Mouse (Mus musculus) heart, postnatal 25 days (tissue): ENCODE measurements around the gene Esrrg. TPM values are rescaled to one million over a fixed set of nuclear protein-coding genes. Genes with fewer than 3 reads are reported as not detected.

Experiments
- DNase-seq: peaks from one replicate; pipeline ENCODE4 v3.0.0; 2022; ENCODE audit warnings: low spot score
- intact Hi-C: fragments of 180-260 bp; cut with DNase I; formaldehyde crosslinking; loops from one replicate; pipeline ENCODE4 v1.15.1; 2025
- total RNA-seq, 2 experiments: library from RNA; stranded (reverse); gene quantifications; 2 replicates each; pipeline ENCODE4 v1.2.3; 2021

The Esrrg gene
- total RNA-seq, 2 experiments from 2014 or later = 39.5 to 44.0 TPM

DNA sequence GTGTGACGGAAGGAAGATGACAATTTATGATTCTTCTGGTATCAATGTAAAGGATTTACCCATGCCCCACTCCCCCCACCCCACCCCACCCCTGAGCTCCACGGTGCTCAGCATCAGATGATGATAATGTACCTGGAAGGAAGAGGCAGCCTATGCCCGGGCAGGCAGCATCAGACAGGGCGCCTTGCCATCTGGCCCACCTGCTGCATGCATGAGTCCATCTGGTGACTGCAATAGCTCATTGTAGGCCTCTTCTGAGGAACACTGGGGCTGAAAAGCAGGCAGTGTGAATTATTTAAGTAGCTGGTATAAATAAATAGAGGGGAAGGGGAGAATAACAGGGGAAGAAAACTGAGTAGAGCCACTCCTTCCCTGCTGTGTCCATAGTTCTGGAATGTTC, 405.8 kb downstream of the Esrrg start:
- no peak for DNase-seq
- intact Hi-C loops = no loop called here

DNA sequence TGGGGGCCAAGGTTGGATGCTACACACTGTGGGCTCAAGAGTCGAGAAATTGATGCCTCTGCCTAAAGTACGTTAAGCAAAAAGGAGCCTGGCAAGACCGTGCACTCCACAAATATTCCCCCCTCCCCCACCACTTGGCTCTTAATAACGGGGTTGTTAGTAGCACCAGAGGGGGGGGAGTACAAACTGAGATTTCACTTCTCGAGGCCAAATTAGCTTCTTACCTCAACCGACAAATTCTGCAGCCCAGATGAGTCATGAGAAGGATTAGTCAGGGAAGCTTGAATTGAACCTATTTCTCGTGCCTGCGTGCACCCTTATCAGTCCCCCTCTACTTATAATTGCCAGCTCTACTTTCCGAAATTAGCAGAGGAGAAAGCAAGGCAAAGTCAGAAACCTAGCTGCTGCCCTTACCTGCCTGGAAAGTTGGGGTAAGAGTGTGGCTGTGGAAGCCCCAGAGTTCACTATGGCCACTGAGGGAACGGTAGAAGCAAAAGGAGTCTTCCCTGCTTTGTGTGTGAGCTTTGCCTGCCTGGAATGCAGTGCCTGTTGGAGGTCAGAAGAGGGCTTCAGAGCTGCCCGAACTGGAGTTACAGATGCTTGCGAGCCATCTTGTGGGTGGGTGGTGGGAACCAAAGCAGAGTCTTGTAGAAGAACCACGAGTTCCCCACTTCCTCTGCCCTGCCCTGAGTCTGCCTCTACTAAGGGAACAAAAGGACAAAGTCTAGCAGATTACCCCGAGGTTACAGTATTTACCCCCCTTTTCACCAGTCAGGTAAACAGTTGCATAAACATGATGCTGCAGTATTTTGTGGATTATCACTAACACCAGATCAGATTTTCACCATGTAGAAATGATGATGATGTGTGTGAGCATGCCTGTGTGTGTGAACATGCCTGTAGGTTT, 409.6 kb downstream of the Esrrg start:
- DNase-seq = no peak
- intact Hi-C loops = no loop called here

DNA sequence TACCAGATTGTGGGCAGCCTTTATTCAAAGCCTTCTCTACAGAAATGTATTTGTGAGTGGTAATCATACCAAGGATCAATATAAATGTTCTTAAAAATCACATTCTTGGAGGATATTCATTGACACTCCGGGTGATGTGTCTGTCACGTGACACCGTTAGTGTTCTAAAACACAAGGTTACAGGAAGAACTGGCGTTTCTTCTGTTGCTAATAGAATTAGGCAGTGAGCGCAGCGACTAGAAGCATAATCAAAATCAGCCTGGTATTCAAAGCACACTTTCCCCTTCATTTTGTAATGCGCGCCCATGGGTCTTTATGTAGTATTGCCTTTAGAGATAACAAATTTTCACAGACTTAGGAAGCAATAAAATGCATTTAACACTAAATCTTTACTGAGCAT, 420.6 kb downstream of the Esrrg start:
- intact Hi-C loops = no loop called here
- DNase-seq = no peak

DNA sequence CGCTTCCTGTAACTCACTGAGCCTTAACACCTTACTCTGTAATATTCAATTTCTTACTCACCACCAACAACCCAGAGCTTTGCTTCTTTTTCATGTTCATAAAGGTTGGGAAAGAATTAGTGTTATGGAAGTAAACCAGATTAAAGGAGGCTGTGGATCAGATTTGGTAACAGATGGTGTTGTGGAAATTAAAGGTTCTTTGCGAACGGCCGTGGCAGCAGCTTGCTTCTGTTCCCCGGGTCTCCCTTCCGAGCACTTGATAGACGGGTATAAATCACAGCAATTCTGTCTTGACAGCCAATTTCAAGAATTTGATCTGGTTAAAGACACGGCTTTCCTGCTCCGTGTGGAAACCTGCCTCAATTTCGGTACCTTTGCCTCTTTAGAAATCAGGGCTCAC, 421.5 kb downstream of the Esrrg start:
- no peak for DNase-seq
- intact Hi-C loops = no loop called here

DNA sequence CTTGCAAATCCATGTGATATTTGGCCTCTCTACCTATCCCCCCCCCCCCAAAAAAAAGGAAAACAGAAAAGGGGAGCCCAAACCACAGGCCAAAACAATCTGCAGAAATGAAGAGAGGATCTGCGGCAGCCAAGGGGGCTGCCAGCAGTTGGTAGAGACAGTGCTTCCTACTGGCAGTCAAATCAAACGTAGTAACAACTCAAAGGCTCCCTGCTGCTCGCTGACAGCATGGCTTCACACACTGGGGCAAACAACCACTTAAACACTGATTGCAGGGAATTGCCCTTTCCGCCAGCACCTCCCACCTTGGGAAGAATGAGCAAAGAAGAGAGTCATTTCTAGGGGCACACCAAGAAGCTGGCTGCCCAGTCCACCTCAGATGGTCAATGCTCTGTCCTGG, 422.7 kb downstream of the Esrrg start:
- intact Hi-C loops = no loop called here
- no peak for DNase-seq

DNA sequence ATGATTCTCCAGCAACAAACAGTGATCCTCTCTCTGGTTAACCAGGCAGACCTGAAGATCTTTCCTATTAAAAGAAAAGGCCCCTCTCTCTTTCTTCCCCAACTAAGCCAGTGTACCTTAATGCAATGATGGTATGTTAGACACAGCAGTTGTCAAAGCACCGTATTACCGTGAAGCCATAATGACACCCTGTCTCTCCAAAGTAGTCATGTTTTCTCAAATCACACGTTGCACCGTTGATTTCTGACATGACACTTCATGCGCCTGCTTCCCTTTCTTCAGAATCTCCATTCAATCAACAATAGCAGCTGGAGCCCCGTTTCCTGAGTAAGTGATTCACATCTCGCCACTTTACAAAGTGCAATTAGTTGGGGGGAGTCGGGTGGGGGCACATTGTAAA, 427.4 kb downstream of the Esrrg start:
- intact Hi-C loops = no loop called here
- no peak for DNase-seq

DNA sequence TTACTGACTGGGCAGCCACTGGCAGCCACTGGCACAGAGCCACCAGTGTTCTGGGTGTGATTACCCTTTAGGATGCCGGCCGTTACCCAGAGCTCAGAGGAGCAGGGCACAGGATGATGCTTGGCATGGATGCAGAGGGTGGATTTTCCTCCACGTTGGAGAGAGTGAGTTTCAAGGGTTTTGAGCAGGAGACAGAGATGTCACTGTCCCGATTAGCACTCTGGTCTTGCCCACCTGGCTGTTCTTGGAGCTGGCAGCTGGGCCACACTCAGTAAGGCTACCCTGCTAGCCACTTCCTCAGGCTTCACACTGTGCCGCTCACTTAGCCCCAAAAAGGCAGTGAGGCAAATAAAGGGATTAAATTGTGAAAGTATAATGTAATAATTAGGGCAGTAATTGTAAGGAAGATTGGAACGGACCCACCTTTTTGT, 438.1 kb downstream of the Esrrg start:
- no peak for DNase-seq
- intact Hi-C loops = no loop called here

DNA sequence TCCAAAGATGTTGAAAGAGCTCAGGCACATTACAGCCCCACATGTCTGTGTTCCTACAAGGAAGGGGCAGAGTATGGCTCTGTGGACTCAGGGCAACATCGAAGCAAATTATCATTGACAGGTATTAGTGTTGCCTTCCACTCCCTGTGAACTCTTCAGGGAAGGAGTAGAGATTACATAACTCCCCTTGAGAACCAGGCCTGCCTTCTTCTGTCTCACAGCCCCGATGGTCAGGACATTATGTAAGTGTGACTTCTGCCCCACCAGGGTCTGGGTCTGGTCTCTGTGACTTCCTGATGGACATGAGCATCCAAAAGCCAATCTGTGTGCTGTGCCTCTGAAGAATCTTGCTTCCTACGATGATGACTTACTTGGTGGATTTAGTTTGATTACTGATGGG, 438.6 kb downstream of the Esrrg start:
- no peak for DNase-seq
- intact Hi-C loops = no loop called here

DNA sequence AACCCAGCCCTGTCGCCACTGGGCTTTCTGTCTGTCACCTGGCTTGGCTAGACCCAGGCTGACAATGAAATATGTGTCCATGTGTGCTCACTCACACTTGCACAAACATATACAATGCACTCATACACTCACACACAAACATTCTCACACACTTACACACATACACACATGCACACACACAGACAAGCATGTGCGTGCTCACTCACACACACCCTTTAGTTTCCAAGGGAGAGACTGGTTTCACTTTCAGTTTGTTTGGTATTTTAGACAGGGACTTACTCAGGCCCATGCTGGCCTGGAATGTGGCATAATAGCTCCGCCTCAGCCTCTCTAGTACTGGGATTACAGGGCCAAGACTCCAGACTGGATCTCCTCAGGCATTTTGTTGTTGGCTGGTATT, 447.3 kb downstream of the Esrrg start:
- intact Hi-C loops = no loop called here
- no peak for DNase-seq

DNA sequence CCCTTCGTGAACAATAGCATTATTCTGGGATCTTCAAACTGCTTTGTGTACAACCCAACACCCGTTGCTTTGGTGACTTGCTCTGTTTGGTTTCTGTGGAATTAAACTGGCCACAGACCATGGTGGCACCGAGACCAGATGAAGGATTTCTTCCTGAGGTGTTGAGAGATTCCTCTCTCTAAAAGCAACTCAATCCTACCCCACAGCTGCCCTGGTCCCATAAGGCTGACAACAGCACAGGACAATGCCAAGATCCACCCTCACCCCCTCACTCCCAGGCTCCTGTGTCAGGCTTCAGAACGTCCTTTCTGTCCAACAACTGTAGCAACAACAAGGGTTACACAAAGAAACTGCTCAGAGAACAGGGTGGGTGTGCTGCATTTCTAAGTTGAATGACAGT, 449.3 kb downstream of the Esrrg start:
- DNase-seq = no peak
- intact Hi-C loops = no loop called here

DNA sequence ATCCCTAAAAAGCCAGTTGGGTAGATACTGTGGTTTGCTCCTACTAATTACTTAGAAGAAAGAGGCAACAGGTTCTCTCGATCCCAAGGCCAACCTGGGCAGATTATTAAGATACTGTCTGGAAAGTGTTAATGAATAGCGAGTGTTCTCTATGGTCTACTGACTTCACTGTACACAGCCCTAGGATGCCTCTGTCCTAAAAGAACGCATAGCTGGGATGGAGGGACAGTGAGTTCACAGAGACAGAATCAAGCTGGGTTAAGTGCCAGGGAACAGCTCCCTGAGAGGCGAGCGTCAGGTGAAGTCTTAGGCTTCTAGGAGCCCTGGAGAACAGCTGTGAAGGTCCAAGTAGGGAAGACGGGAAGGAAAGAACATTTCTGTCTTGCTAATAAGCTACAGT, 450.4 kb downstream of the Esrrg start:
- intact Hi-C loops = no loop called here

DNA sequence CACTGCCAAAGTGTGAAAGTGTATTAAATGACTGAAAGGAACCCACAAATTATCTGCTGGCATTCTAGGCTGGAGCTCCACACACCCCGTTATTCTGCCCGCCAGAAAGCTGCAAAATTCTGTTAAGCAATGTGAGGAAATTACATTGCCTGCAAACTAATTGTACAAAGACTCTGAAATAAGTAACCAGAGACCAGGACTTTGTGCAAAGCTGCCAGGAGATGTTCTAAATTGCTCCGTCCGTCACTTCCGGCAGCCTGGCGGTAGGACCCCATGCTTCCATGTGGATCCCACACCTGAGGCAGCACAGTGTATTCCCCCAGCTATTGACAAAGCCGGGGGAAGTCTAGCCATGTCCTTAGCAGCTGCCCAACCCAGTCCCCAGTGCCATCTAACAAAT, 451.9 kb downstream of the Esrrg start:
- no peak for DNase-seq

More for the DNA sequence above, 450.4 kb downstream of the Esrrg start:
- DNase-seq = no peak

DNA sequence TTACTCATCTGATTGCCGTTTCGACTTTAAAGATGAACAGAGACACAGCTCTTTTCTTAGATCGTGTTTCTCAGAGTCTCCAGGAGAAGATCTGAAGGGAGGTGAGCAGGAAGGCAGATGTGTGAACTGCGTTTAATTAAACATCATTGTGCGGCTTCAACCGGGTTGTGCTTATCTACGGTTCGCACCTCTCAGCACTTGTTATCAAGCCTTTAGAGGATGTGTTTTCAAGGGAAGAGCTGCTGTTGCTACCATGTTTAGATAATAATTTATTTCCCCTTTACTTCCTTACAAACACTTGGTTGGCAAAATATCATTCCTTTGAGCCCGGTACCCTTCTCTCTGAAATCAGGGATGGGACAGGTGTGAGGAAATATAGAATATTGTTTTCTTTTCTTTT, 460.2 kb downstream of the Esrrg start:
- intact Hi-C loops = no loop called here
- no peak for DNase-seq

More for the DNA sequence above, 451.9 kb downstream of the Esrrg start:
- intact Hi-C loops = no loop called here

DNA sequence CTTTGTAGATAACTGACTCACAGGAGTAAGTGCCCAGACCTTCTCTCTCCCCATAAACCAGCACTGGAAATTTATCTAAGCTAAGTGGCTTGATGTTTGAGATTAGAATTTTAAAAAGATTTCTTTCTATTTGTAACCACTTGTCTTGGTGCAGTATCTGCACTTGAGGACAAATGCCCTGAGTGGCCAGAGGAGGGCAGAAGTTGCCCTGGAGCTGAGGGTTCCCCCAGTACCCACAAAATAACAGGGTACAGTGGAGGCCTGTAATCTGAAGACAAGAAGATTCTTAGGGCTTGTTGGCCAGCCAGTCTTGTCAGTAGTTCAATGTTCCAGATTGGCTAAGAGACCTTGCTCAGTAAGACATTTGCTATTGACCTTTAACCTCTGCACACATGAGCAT, 461.3 kb downstream of the Esrrg start:
- intact Hi-C loops = no loop called here
- DNase-seq = no peak

DNA sequence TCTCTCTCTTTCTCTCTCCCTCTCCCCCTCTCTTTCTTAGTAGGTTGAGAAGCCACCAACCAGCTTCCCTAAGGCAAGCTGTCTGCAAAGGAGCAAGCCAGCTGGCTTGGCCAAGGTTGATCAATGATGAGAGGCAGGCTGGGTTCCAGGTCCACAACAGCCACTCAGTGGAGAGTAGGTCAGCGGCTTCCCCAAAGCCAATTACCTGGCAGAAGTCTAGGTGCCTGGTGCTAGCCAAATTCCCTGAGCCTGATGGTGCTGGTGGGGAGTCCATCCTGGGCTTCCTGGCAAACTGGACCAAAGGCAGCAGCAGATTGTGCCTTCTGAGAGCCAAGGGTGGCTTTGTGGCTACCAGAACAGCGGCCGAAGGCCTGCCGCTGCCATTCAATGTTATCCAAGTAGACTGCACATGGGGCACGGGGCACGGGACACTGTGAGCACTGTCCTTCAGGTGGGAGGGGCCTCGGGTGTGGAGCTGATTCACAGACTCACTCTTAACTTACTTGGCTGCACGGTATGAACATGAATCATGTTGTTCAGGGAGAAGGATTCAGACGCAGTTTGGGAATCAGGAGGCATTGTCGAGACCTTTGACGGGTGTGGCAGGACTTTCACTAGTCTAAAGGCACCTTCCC, 469.1 kb downstream of the Esrrg start:
- no peak for DNase-seq

DNA sequence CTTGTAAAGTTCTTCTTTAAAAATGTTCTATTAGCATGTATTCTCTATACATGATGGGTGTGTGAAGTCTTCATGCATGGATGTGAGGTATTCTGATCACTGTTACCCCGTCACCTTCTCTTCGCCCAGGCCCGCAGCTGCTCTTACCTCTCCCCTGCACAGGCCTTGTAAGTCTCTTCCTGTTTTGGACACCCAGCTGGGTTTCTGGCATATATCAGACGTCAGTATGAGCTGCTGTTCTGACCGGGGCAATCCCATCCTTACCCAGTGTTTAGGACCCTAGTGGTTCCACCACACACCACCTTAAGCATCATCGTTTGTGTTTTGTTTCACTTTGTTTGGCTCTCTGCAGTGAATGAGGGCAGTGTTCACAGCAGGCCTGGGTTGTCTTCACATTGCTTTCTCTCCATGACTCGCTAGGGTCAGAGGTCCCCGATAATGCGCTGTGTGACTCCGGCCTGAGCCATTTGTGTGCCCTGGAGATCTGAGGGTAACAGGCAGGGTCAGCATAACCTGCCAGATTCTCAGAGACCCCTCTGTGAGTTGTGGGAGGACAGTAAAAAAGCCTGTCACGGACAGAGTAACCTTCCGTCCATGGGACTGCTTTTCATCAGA, 471.8 kb downstream of the Esrrg start:
- DNase-seq = no peak

More for the DNA sequence above, 469.1 kb downstream of the Esrrg start:
- intact Hi-C loops = no loop called here

DNA sequence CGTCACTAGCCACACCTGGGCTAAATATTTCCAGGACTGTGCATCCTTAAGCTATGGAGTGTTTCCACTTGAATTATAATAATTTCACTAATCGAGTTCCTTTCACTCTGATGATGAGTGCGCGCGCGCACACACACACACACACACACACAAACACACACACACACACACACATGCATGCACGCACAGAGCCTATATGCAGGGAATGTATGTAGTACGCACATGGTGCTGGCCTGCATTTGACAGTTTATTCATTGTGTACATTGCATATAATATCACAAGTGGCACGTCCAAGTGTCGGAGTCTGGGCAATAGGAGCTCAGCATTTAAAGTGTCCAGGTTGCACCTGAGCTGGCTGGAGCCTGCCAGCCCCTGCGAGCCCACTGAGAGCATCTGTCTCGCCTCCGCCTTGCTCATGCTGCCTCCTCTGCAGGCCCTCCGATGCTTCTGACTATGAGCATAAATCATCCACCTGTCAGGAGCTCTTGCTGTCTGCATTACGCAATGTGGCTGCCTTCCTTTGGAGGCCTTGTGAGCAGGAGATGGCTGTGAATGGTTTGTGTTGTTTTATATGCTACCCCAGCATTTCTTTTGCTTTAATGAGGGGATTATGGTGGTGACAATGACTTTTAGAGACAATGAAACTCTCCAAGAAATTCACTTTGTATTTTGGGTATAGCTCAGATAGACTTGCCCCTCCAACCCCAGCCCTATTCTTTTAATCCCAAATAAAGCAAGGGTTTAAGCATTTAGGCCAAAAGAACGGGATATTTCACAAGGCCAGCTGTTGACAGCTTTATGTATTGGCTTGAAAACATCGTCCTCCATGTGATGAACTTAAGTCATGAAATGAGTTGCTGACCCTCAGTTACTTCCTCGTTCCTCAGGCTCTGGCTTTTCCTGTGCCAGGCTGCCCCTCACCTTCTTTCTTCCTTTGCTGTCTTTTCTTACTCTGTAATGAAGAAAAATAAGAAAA, 474.4 kb downstream of the Esrrg start:
- intact Hi-C loops = no loop called here
- DNase-seq = no peak

More for the DNA sequence above, 471.8 kb downstream of the Esrrg start:
- intact Hi-C loops = no loop called here

DNA sequence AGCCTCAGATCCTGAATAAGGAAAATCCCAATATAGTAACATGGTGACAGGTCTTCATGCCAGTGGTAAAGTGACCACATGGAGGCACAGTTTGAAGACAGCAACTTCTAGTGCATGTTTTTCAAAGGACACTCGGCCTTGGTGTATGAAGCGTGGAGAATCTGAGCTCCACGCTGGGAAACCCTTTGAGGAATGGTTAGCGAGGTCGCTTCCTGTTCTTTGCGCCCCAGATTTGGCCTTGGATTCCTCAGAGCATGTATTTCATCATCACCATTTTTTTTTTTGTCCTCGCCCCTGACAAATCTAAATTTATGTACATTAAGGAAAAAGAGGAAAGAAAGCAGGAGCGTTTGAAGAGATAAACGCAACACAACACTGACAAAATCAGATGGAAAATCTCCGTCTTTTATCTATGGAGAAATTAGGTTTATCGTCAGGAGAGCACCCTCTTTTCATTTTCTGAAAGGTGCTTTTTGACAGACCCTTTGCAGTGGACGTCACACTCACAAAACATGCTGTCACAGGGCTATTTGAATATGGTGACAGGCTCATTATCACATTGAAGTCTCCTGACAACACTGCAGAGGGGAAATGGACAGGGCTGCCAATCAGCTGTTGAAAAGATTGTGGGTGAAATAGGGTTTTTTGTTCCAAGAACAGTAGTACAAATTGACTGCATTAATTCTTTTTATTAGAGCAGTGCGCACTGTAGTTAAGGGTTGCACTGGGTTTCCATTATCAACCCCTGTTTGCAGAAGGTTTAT, 476.7 kb downstream of the Esrrg start:
- intact Hi-C loops = no loop called here
- DNase-seq = no peak

DNA sequence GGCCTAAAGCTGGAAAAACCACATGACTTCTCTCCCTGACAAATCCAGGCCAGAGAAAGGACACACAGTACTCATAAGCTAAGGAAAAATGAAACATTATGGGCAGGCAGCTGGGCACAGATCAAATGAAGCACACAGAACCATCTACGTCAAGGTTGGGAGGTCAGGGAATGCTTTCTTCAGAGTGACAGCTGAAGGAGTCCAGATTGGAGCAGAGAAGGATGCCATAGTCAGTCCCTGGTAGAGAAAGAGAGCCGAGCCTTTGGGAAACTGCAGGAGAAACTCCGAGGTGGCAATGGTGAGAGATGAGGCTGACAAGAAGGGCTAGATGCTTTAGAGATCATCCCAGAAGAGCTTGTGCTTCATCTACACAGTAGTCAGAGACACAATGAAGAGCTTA, 485.1 kb downstream of the Esrrg start:
- intact Hi-C loops = no loop called here
- DNase-seq = no peak
